Mouse (Mus musculus) stomach, embryonic 14.5 days (tissue): ENCODE measurements around the gene Nrarp. TPM values are rescaled to one million over a fixed set of nuclear protein-coding genes. Genes with fewer than 3 reads are reported as not detected.
A peak's percentile ranks its signal among the peaks of the same experiment; 100 is the strongest.

Experiments used
- ATAC-seq: fragments of 200-750 bp; cut with Nextera tagmentation; 2 replicates; pipeline ENCODE4 v1.8.0; 2017; ENCODE audit warnings: low read depth, moderate TSS enrichment; ENCODE audit not compliant: insufficient number of reproducible peaks, insufficient read depth, low FRiP score
- H3K27ac ChIP-seq: fragments of 300-500 bp; sonication (generic); 2 replicates; pipeline ENCODE4 v1.5.1; 2014; ENCODE audit warnings: mild to moderate bottlenecking, low read length, moderate library complexity, mixed read lengths
- H3K27me3 ChIP-seq: fragments of 300-500 bp; sonication (generic); 2 replicates; pipeline ENCODE4 v1.6.1; 2014; ENCODE audit warnings: low read length, control low read depth, mixed read lengths; ENCODE audit not compliant: control insufficient read depth, insufficient read depth
- H3K36me3 ChIP-seq: fragments of 300-500 bp; sonication (generic); 2 replicates; pipeline ENCODE4 v1.6.1; 2014; ENCODE audit warnings: mild to moderate bottlenecking, control low read depth, low read length, moderate library complexity, mixed read lengths; ENCODE audit not compliant: control insufficient read depth, insufficient read depth
- H3K4me1 ChIP-seq: fragments of 300-500 bp; sonication (generic); 2 replicates; pipeline ENCODE4 v1.6.1; 2014; ENCODE audit warnings: low read length, control low read depth, mixed read lengths; ENCODE audit not compliant: control insufficient read depth, insufficient read depth
- H3K4me2 ChIP-seq: fragments of 300-500 bp; sonication (generic); replicated peaks from 2 replicates; pipeline ENCODE4 v1.6.1; 2014; ENCODE audit warnings: low read depth, low read length, control low read depth
- H3K4me3 ChIP-seq: fragments of 300-500 bp; sonication (generic); 2 replicates; pipeline ENCODE4 v1.5.1; 2014; ENCODE audit warnings: low read depth, low read length, control low read depth
- H3K9ac ChIP-seq: fragments of 300-500 bp; sonication (generic); replicated peaks from 2 replicates; pipeline ENCODE4 v1.6.1; 2014; ENCODE audit warnings: low read depth, mild to moderate bottlenecking, control low read depth, low read length, moderate library complexity, mixed read lengths
- H3K9me3 ChIP-seq: fragments of 300-500 bp; sonication (generic); 2 replicates; pipeline ENCODE4 v1.6.1; 2016; ENCODE audit warnings: low read depth, low read length, control low read depth; ENCODE audit not compliant: control insufficient read depth
- WGBS: fragments of 180-500 bp; shearing (Covaris S2); extraction: QIAGEN DNeasy Blood & Tissue Kit; methylation state at CpG from one replicate; pipeline ENCODE4 v1.1.7; 2014; 5-methylcytosine and 5-hydroxymethylcytosine counted together
- polyA plus RNA-seq: library from polyadenylated mRNA; unstranded; fragments of >200 nt; fragmentation: Nextera tagmentation; extraction: Ambion mirVana; gene quantifications from 2 replicates; pipeline ENCODE4 v1.2.1, GENCODE M21; 2014

The Nrarp gene
- polyA plus RNA-seq, 1 experiment from 2014 or later: 8.0 TPM

GRCm38 (mm10) chr2:25184496-25184895 lies 3.9 kb downstream of the Nrarp start:
- no peaks in the 10 kb centered on the region for H3K36me3 ChIP-seq
- H3K27ac ChIP-seq: no peak overlapping the region
- peaks cover 6% of the 10 kb centered on the region; the same call in 1 of the 2 replicates for H3K4me1 ChIP-seq
- H3K4me2 ChIP-seq: no peak overlapping the region
- H3K9me3 ChIP-seq: no peaks in the 10 kb centered on the region
- H3K4me3 ChIP-seq: no peak overlapping the region
- ATAC-seq: no peak
- H3K9ac ChIP-seq: no peak overlapping the region
- 97% methylated on average over 7 of the region's 7 CpGs for WGBS
- H3K27me3 ChIP-seq: peaks cover 16% of the 10 kb centered on the region

- peak overlapping the region; percentile 42 for H3K4me3 ChIP-seq
- peak overlapping the region; percentile 15 for H3K9ac ChIP-seq
- peaks cover 4% of the 10 kb centered on the region; the same call in 1 of the 2 replicates for H3K4me1 ChIP-seq
- H3K27ac ChIP-seq: peak overlapping the region; percentile 45; the same call in 1 of the 2 replicates
- peaks cover 9% of the 10 kb centered on the region; the same call in 1 of the 2 replicates for H3K27me3 ChIP-seq
- no peaks in the 10 kb centered on the region for H3K36me3 ChIP-seq
- no peaks in the 10 kb centered on the region for H3K9me3 ChIP-seq
- WGBS: 1% methylated on average over 64 of the region's 64 CpGs
- peak; percentile 50; the same call in 1 of the 2 replicates for ATAC-seq
- H3K4me2 ChIP-seq: peak overlapping the region; percentile 95
Measured at GRCm38 (mm10) chr2:25185625-25186574, 5.3 kb downstream of the Nrarp start.

GRCm38 (mm10) chr2:25186575-25186930 lies 6.0 kb downstream of the Nrarp start:
- WGBS: 36% methylated on average over 5 of the region's 5 CpGs
- Histone ChIP-seq H3K9ac (peak overlapping the region; percentile 15), H3K9me3 (no peaks in the 10 kb centered on the region), H3K36me3 (no peaks in the 10 kb centered on the region), H3K27me3 (peaks cover 9% of the 10 kb centered on the region; the same call in 1 of the 2 replicates), H3K4me3 (no peak overlapping the region; the same call in 1 of the 2 replicates), H3K4me1 (no peaks in the 10 kb centered on the region), H3K27ac (no peak overlapping the region), H3K4me2 (peak overlapping the region; percentile 95)
- ATAC-seq: no peak

- Histone ChIP-seq H3K36me3 (no peaks in the 10 kb centered on the region), H3K9me3 (no peaks in the 10 kb centered on the region), H3K4me1 (no peaks in the 10 kb centered on the region), H3K4me2 (no peak overlapping the region), H3K9ac (no peak overlapping the region), H3K4me3 (no peak overlapping the region), H3K27ac (no peak overlapping the region), H3K27me3 (peaks cover 9% of the 10 kb centered on the region; the same call in 1 of the 2 replicates)
- no peak for ATAC-seq
- 84% methylated on average over 6 of the region's 6 CpGs for WGBS
Measured at GRCm38 (mm10) chr2:25187841-25188240, 7.3 kb downstream of the Nrarp start.

GRCm38 (mm10) chr2:25193330-25193770 lies 12.8 kb downstream of the Nrarp start:
- Histone ChIP-seq H3K4me3 (no peak overlapping the region), H3K4me1 (peaks cover 14% of the 10 kb centered on the region; the same call in 1 of the 2 replicates), H3K27me3 (0 out of 2 replicates have a peak, but pooled peaks cover 8% of the 10 kb centered on the region), H3K4me2 (peak overlapping the region; percentile 8; the same call in 1 of the 2 replicates), H3K27ac (no peak overlapping the region), H3K9ac (no peak overlapping the region), H3K36me3 (no peaks in the 10 kb centered on the region; the same call in 1 of the 2 replicates), H3K9me3 (no peaks in the 10 kb centered on the region)
- ATAC-seq: peak; percentile 76
- WGBS: under 1% methylated on average over 6 of the region's 6 CpGs

GRCm38 (mm10) chr2:25194006-25194405 lies 13.4 kb downstream of the Nrarp start:
- Histone ChIP-seq H3K4me3 (no peak overlapping the region), H3K4me1 (peaks cover 14% of the 10 kb centered on the region; the same call in 1 of the 2 replicates), H3K4me2 (no peak overlapping the region), H3K27me3 (0 out of 2 replicates have a peak, but pooled peaks cover 8% of the 10 kb centered on the region), H3K9ac (no peak overlapping the region), H3K27ac (no peak overlapping the region), H3K36me3 (peaks cover under 1% of the 10 kb centered on the region; the same call in 1 of the 2 replicates), H3K9me3 (no peaks in the 10 kb centered on the region)
- 79% methylated on average over 5 of the region's 5 CpGs for WGBS
- no peak for ATAC-seq

- peak overlapping the region; percentile 36; the same call in 1 of the 2 replicates for H3K4me2 ChIP-seq
- WGBS: 84% methylated on average over 17 of the region's 17 CpGs
- H3K9me3 ChIP-seq: no peaks in the 10 kb centered on the region
- H3K4me1 ChIP-seq: peaks cover 14% of the 10 kb centered on the region; the same call in 1 of the 2 replicates
- H3K9ac ChIP-seq: no peak overlapping the region; the same call in 1 of the 2 replicates
- H3K4me3 ChIP-seq: no peak overlapping the region
- H3K27ac ChIP-seq: no peak overlapping the region; the same call in 1 of the 2 replicates
- 0 out of 2 replicates have a peak, but pooled peaks cover 8% of the 10 kb centered on the region for H3K27me3 ChIP-seq
- peaks cover 7% of the 10 kb centered on the region for H3K36me3 ChIP-seq
- ATAC-seq: no peak
Measured at GRCm38 (mm10) chr2:25194486-25195171, 14.1 kb downstream of the Nrarp start.
